Mouse (Mus musculus) neutrophil, adult 5-6 weeks (primary cell): ENCODE data around the gene Gnb2. TPM values are rescaled to one million over a fixed set of nuclear protein-coding genes. Genes with fewer than 3 reads are reported as not detected.

ENCODE experiments used
- ATAC-seq: fragments of 151-379, 151-347 bp; 2 replicates; pipeline ENCODE4 v1.8.0; 2017; ENCODE audit warnings: mild to moderate bottlenecking, moderate TSS enrichment; ENCODE audit not compliant: insufficient number of reproducible peaks, poor library complexity, low FRiP score, severe bottlenecking; ENCODE audit errors: extremely low read depth
- total RNA-seq: library from RNA; stranded (forward); fragments of 200-1000 nt; gene quantifications from 2 replicates; pipeline ENCODE4 v1.2.3, GENCODE M21; 2017

The Gnb2 gene
- total RNA-seq, 1 experiment from 2014 or later, result 434 TPM

- no peak for ATAC-seq
These were observed 8.6 kb downstream of the Gnb2 start for GRCm38 (mm10) chr5:137524671-137525070.

- no peak for ATAC-seq
These were observed 9.1 kb downstream of the Gnb2 start for GRCm38 (mm10) chr5:137524251-137524515.

- no peak for ATAC-seq
These were observed 9.7 kb downstream of the Gnb2 start for GRCm38 (mm10) chr5:137523396-137524250.

GRCm38 (mm10) chr5:137522711-137523110, 10.6 kb downstream of the Gnb2 start:
- ATAC-seq, result no peak

GRCm38 (mm10) chr5:137521861-137522260, 11.4 kb downstream of the Gnb2 start:
- no peak for ATAC-seq

DNA sequence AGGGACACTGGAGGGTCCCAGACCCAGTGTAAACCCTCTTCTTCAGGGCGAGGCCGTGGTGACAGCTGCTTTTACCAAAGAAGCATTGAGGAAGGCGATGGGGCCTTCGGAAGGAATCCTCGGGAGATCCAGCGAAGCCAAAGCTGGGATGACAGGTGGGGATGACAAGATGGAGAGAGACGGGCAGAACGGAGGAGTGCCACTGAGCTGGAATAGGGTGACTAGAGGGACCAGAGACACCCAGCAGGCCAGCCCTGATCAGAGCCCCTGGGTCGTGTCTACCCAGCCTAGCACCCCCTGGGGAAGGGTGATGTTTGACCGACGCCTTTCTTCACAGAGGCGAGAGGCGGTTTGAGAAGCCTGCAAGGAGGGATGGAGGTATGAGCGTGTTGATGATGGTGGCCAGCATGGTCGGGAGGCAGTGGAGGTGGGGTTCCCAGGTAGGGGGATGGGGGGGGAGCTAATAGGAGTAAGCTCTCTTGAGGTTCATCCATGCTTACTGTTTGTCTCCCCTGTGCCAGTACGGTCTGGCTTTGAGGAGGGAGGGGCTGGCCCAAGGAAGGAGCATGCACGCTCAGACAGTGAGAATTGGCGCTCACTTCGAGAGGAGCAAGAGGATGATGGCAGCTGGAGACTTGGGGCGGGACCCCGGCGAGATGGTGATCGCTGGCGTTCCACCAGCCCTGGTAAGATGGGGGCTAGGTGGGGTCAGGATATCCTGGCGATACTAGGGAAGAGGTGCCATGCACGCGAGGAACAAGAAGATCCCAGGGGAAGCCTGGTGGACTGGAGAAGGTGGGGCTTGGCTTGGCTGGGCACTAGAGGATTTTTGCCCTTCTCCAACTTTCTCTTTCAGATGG, 13.4 kb downstream of the Gnb2 start:
- ATAC-seq, result no peak

DNA sequence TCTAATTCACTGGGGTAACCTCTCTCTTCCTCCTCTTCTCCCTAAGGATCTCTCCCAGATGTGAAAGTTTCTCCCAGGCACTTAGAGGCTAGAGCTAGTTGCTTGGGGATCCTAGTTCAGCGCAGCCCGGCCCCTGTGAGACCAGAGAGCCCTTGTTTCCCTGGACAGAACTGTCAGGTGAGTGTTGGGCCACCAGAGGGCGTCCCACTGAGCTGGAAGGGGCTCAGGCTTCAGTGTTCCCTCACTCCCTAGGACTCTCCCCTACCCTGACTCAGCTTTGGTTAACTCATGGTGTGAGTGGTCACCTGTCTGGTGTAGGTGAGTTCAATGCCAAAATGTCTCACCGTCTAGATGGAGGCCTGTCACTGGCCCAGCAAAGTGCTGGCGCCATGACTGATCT, 14.9 kb downstream of the Gnb2 start, which contains the start of gene Gigyf1:
TSS of gene Gigyf1 (plus strand) at position 113 of the 400 bp plus-strand sequence.
- ATAC-seq, result peak; percentile 8; the same call in 1 of the 2 replicates

DNA sequence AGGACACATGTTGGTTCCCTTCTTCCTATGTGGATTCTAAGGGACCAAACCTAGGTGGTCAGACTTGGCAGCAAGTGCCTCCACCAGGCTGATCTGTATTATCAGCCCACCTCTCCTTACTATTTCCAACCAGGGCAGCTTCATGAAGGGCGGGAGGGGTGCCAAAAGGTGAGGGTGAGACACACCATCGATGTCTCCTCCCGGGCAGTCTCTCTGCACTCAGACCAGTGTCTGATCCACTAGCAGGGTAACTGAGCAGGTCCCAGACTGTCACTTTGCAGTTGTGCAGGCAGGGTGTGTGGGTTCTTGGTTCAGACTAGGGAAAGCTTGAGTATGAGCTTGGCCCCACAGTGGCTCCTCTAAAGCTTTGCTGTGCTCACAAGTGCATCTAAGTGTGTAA, 18.5 kb downstream of the Gnb2 start:
- no peak for ATAC-seq

- no peak for ATAC-seq
These were observed 19.2 kb downstream of the Gnb2 start for GRCm38 (mm10) chr5:137513951-137514721.

- no peak for ATAC-seq
These were observed 20.2 kb downstream of the Gnb2 start for GRCm38 (mm10) chr5:137512847-137513794.

DNA sequence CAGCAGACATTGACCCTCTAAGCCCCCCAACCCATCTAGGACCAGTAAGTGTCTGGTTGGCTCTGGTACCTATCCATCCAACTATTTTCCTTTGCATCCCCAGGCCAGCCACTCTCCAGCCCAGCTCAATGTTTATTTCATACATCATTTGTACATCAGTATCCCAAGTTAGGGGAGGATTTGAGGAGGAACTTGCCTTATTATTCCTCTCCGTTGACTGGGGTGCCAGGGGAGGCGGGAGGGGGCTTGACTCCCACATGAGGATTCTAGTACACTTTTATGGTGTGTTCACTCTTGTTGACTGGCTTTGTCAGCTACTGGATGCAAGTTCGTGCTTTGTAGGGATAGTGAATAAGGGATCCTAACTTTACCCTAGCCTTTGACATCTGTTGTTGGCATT, 21.6 kb downstream of the Gnb2 start:
- no peak for ATAC-seq

DNA sequence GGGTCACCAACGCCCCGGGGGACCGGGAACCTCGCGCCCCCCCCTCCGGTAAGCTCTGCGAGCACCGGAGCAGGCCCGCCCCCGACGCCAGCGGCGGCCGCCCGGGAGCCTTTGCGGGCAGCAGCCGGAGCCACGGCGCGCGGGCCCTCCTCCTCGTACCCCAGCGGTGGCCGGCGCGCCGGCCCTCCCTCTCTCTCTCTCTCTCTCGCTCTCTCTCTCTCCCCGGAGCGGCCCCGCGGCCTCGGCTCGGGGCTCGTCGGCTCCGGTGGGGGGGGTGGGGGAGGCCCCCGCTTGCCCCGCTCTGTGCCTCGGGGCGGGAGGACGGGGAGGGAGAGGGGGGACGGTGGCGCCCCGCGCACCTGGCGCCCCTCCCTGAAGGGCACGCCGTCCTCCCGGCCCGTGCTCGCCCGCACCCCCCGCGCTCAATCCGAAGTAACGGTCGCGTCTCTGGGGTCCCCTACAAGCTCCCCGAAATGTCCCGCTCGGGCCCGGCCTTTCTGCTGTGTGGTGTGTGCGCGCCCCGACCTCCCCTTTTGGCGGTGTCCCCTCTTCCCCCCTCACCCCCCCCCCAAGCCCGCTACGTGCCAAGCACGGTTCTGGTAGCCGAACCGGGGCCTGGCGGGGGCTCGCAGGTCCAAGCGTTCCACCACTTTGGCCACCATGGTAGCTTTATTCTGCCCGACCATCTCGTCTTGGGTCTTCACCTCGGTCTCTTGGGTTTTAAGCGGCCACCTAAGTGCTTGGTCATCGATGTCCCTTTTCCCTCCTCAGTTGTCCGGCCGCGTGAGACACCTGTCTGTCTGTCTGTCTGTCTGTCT, 22.5 kb downstream of the Gnb2 start:
- ATAC-seq, result no peak

DNA sequence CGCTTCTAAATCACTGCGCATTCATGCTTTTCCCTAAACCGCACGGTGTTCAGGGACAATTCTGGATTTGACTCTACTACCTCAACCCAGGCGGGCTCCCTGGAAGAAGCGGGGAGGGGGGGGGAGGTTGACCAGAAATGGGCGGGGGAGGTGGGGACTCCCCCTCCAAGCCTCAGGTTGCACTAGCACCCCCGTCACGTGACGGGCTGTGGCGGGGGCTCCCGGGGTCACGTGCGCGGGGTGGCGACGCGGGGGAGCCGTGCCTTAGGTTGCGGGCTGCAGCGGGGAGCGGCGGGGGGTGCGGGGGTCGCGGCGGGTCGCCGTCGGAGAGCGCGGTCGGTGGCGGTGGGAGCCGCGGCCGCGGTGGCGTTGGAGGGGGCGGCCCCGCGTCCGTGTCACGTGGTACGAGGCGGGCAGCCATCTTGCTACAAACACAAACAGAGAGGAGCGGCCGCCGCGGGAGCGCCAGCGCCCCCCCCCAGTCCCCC, 23.3 kb downstream of the Gnb2 start:
- ATAC-seq, result peak; percentile 35; the same call in 1 of the 2 replicates

- no peak for ATAC-seq
These were observed 29.3 kb downstream of the Gnb2 start for GRCm38 (mm10) chr5:137504041-137504440.

DNA sequence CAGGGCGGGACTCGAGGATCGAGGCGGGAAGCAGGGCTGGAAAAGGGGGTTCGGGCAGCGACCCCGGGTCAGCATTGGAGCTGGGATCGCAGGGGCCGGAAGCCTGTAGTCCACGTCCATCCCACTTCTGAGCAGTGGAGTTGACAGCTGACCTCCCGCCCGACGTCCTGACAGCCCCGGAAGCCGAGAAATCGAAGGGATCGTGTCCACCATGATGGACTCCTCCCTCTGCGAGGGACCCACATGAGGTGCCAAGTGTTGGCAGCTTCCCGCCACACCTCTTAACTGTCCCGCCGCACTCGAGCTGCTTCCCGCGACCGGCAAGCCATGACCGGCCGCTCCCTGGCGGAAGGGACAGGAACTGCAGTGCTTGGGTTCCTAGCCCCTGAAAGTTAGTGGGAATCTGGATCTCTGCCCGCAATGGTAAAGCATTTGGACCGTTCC, 30.6 kb downstream of the Gnb2 start:
- ATAC-seq, result peak; percentile 59

- ATAC-seq, result peak; percentile 88
These were observed 31.3 kb downstream of the Gnb2 start, which contains the start of gene Pop7 for GRCm38 (mm10) chr5:137501709-137502666. Pop7 (minus strand) TSS chr5:137502518.
